Mouse (Mus musculus) embryonic facial prominence, embryonic 12.5 days (tissue): ENCODE measurements at regions not wholly inside any gene's neighbourhood (a gene's known extent, or its start where the extent isn't known, plus 50 kb on each side); places are given as distances from the start of the nearest gene placed in this dataset.

ENCODE experiments used
- ATAC-seq: fragments of 200-750 bp; cut with Nextera tagmentation; 2 replicates; pipeline ENCODE4 v1.8.0; 2017; ENCODE audit not compliant: insufficient number of reproducible peaks, insufficient read depth, low FRiP score, low TSS enrichment
- H3K27ac ChIP-seq: fragments of 300-500 bp; sonication (generic); 2 replicates; pipeline ENCODE4 v1.5.1; 2016; ENCODE audit warnings: mild to moderate bottlenecking
- H3K27me3 ChIP-seq: fragments of 300-500 bp; sonication (generic); 2 replicates; pipeline ENCODE4 v1.6.1; 2016; ENCODE audit warnings: mild to moderate bottlenecking, moderate library complexity
- H3K36me3 ChIP-seq: fragments of 300-500 bp; sonication (generic); 2 replicates; pipeline ENCODE4 v1.6.1; 2016; ENCODE audit warnings: mild to moderate bottlenecking
- H3K4me1 ChIP-seq: fragments of 300-500 bp; sonication (generic); 2 replicates; pipeline ENCODE4 v1.6.1; 2016
- H3K4me2 ChIP-seq: fragments of 300-500 bp; sonication (generic); replicated peaks from 2 replicates; pipeline ENCODE4 v1.6.1; 2016; ENCODE audit warnings: mild to moderate bottlenecking, moderate library complexity
- H3K4me3 ChIP-seq: fragments of 300-500 bp; sonication (generic); 2 replicates; pipeline ENCODE4 v1.5.1; 2016; ENCODE audit warnings: mild to moderate bottlenecking
- H3K9ac ChIP-seq: fragments of 300-500 bp; sonication (generic); 2 replicates; pipeline ENCODE4 v1.6.1; 2016; ENCODE audit warnings: mild to moderate bottlenecking, moderate library complexity
- H3K9me3 ChIP-seq: fragments of 300-500 bp; sonication (generic); 2 replicates; pipeline ENCODE4 v1.6.1; 2016; ENCODE audit warnings: mild to moderate bottlenecking, moderate library complexity
- WGBS: fragments of 180-500 bp; shearing (Covaris S2); methylation state at CpG from one replicate; pipeline ENCODE4 v1.1.7; 2016; 5-methylcytosine and 5-hydroxymethylcytosine counted together

DNA sequence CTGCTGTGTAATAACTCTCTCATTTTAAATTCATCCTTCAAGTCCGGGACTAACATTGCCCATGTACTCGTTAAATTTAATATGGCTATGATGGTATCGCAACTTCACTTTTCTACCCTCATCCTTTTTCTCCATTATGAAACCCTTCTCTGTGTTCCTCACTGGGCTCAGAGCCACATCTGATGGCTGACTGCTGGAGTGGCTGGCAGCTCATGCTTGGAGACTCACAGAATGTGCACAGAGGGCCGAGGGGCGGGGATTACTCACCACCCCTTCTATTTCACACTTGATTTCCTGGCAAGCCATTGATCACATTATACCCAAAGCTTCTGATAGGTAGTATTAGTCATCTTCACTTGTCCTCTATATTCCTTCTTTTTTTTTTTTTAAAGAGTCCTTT, 81.1 kb upstream of the Vwde start:
- no peaks in the 10 kb centered on the region for H3K4me1 ChIP-seq
- no peak overlapping the region for H3K4me2 ChIP-seq
- no peak overlapping the region for H3K9ac ChIP-seq
- H3K4me3 ChIP-seq, result no peak overlapping the region
- 83% methylated on average over 5 of the region's 5 CpGs for WGBS
- no peaks in the 10 kb centered on the region for H3K9me3 ChIP-seq
- no peaks in the 10 kb centered on the region for H3K36me3 ChIP-seq
- no peak overlapping the region for H3K27ac ChIP-seq
- H3K27me3 ChIP-seq, result no peaks in the 10 kb centered on the region
- ATAC-seq, result no peak

DNA sequence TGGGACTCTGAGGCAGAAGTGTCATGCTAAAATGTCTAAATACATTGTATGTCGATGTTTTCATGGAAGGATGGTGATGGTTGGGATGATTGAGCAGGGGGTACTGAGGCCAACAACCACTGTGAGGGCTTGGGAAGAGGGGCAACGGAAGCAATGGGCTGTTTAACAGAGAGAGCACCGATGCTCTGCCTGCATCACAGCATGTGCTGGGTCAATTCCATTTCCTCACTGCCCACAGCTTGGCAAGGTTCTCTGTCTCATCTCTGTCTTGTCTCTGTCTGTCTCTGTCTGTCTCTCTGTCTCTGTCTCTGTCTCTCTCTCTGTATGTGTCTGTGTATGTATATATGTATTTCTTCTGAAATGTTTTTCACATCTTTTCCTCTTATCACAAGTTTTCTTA, 73.4 kb upstream of the Vwde start:
- Histone ChIP-seq H3K27ac (no peak overlapping the region), H3K9me3 (no peaks in the 10 kb centered on the region), H3K27me3 (no peaks in the 10 kb centered on the region), H3K9ac (no peak overlapping the region), H3K4me3 (no peak overlapping the region), H3K4me2 (no peak overlapping the region), H3K4me1 (no peaks in the 10 kb centered on the region), H3K36me3 (no peaks in the 10 kb centered on the region)
- ATAC-seq, result no peak
- WGBS, result 88% methylated on average over 3 of the region's 3 CpGs

DNA sequence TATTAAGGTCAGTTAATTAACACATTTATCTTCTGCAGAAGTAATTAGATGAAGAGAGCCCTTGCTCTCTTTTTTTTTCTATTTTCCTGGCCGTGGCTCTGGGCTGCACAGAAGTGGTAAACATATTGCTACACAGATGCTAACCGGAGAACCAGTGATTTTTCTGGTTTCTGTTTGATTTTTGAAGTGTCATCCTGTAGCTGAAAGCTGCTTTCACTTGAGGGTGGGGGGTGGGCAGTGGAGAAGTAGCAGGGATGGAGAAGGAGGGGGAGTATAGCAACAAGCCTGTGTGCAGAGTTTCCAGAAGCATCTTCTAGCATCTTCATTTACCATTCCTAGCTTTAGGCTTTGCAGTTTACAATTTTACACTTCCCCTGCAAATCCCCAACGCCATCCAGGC, 72.3 kb upstream of the Vwde start:
- ATAC-seq, result no peak
- Histone ChIP-seq H3K4me3 (no peak overlapping the region), H3K9ac (no peak overlapping the region), H3K4me1 (no peaks in the 10 kb centered on the region), H3K9me3 (no peaks in the 10 kb centered on the region), H3K36me3 (no peaks in the 10 kb centered on the region), H3K27me3 (no peaks in the 10 kb centered on the region), H3K4me2 (no peak overlapping the region), H3K27ac (no peak overlapping the region)
- 74% methylated on average over 3 of the region's 3 CpGs for WGBS

GRCm38 (mm10) chr6:13296041-13296440, 71.3 kb upstream of the Vwde start:
- Histone ChIP-seq H3K36me3 (no peaks in the 10 kb centered on the region), H3K4me1 (no peaks in the 10 kb centered on the region), H3K27ac (no peak overlapping the region), H3K4me2 (no peak overlapping the region), H3K9ac (no peak overlapping the region), H3K27me3 (no peaks in the 10 kb centered on the region), H3K9me3 (no peaks in the 10 kb centered on the region), H3K4me3 (no peak overlapping the region)
- no peak for ATAC-seq
- WGBS, result 95% methylated on average over 2 of the region's 2 CpGs

DNA sequence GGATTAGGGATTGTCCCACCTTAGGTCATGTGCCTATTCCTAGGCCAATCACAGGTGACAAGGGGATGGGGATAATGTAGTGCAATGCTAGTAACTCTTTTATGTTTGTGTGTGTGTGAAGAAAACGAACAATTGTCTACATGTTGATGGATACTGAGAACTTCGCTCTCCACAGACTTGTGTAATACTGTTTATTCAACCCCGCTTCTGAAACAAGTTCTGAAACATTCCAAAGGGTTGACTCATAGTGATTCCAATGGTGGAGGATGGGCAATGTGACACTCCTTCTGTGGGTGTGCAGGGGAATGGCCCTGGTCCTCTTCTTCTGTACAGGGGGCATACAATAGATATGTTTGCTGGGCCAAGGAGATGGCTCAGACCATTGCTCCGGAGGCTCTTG, 69.6 kb upstream of the Vwde start:
- H3K9ac ChIP-seq, result no peak overlapping the region
- H3K36me3 ChIP-seq, result no peaks in the 10 kb centered on the region
- 81% methylated on average over 4 of the region's 4 CpGs for WGBS
- H3K27ac ChIP-seq, result no peak overlapping the region
- ATAC-seq, result no peak
- H3K4me3 ChIP-seq, result no peak overlapping the region
- H3K9me3 ChIP-seq, result no peaks in the 10 kb centered on the region
- no peaks in the 10 kb centered on the region for H3K27me3 ChIP-seq
- no peak overlapping the region for H3K4me2 ChIP-seq
- no peaks in the 10 kb centered on the region for H3K4me1 ChIP-seq

DNA sequence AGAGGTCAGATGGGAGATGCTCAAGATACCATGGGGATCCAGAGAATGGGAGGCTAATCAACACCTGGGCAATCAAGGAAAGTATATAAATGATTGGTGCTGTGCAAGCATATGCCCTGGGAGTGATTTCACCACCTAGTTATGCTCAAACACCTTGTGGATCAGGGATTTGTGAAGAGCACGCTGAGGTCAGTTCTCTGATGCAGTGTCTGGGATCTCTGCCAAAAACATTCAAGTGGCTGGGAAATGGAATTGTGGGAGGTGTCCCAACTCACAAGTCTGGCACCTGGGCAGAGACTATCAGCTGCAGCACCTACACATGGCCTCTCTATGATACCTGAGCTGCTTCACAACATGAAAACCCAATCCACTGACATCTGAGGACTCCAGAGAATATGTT, 63.7 kb upstream of the Vwde start:
- H3K9me3 ChIP-seq, result no peaks in the 10 kb centered on the region
- no peak overlapping the region for H3K4me2 ChIP-seq
- H3K27ac ChIP-seq, result no peak overlapping the region
- no peaks in the 10 kb centered on the region for H3K27me3 ChIP-seq
- no peaks in the 10 kb centered on the region for H3K36me3 ChIP-seq
- ATAC-seq, result peak; percentile 47; the same call in 1 of the 2 replicates
- H3K4me3 ChIP-seq, result no peak overlapping the region
- H3K4me1 ChIP-seq, result no peaks in the 10 kb centered on the region
- WGBS, result 74% methylated on average over 1 of the region's 1 CpGs
- H3K9ac ChIP-seq, result no peak overlapping the region

DNA sequence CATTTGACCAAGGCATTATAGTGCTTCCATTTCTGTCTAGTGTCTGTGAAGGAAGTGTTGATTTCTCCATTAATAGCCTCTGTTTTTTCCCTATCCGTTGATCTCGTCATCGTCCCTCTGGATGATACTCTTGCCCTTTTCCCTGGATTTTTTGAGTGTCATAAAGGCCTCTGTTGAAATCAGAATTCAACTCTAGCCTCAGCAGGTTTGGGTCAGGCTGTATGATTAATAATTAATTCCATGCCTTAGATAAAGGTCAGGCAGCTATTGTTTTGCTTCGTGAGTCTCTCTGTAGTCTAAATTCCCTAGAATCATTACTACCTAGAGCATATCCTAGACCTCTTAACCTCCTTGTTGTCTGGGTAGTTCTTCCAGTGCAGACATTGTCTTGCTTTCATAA, 63.0 kb upstream of the Vwde start:
- no peaks in the 10 kb centered on the region for H3K9me3 ChIP-seq
- no peak overlapping the region for H3K27ac ChIP-seq
- no peak overlapping the region for H3K4me2 ChIP-seq
- H3K9ac ChIP-seq, result no peak overlapping the region
- no peaks in the 10 kb centered on the region for H3K27me3 ChIP-seq
- no peak for ATAC-seq
- no peaks in the 10 kb centered on the region for H3K4me1 ChIP-seq
- no peaks in the 10 kb centered on the region for H3K36me3 ChIP-seq
- whole genome bisulfite sequencing, result 64% methylated on average over 4 of the region's 4 CpGs
- no peak overlapping the region for H3K4me3 ChIP-seq

GRCm38 (mm10) chr6:13286542-13287273, 61.9 kb upstream of the Vwde start:
- 42% methylated on average over 6 of the region's 6 CpGs for WGBS
- no peak overlapping the region for H3K4me2 ChIP-seq
- no peaks in the 10 kb centered on the region for H3K4me1 ChIP-seq
- H3K36me3 ChIP-seq, result no peaks in the 10 kb centered on the region
- no peak overlapping the region for H3K27ac ChIP-seq
- peak; percentile 67; the same call in 1 of the 2 replicates for ATAC-seq
- H3K9me3 ChIP-seq, result no peaks in the 10 kb centered on the region
- no peak overlapping the region for H3K9ac ChIP-seq
- no peak overlapping the region for H3K4me3 ChIP-seq
- H3K27me3 ChIP-seq, result no peaks in the 10 kb centered on the region

DNA sequence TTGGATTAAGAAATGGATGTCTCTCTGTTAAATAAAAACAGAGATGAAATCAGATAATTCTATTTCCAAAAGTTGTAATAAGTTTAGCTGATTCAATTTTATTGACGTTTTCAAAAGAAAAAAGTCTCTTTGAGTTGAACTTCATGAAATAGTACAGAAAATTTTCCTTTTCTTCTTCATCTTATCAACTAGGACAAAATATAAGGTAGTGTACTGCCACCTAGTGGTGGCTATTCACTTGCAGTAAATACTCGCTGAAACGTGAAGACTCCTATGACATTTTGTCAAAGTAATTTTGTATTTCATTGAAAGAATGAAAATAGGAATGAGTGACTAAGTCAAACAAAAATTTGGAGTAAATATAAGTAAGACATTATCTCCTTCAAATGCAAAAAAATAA, 56.1 kb upstream of the Vwde start:
- Histone ChIP-seq H3K36me3 (no peaks in the 10 kb centered on the region), H3K27ac (no peak overlapping the region), H3K9me3 (no peaks in the 10 kb centered on the region), H3K4me3 (no peak overlapping the region), H3K27me3 (no peaks in the 10 kb centered on the region), H3K4me2 (no peak overlapping the region), H3K4me1 (no peaks in the 10 kb centered on the region), H3K9ac (no peak overlapping the region)
- no peak for ATAC-seq
- under 1% methylated on average over 3 of the region's 3 CpGs for WGBS
